Mouse (Mus musculus): ENCODE data around the gene Gm20388.

Gm20388 gene

GRCm38 (mm10) chr8:121731471-121732333 lies 1821.1 kb downstream of the Gm20388 start:
- peak; percentile 38 for DNase-seq (ENCODE audit: low read depth, low spot score)

GRCm38 (mm10) chr8:121732334-121732665 lies 1821.7 kb downstream of the Gm20388 start:
- no peak for DNase-seq (ENCODE audit: low read depth, low spot score)

GRCm38 (mm10) chr8:121734262-121734661 lies 1823.6 kb downstream of the Gm20388 start:
- DNase-seq (ENCODE audit: low read depth, low spot score) = no peak

- DNase-seq (ENCODE audit: low read depth, low spot score) = peak; percentile 87
Measured at GRCm38 (mm10) chr8:121736236-121736635, 1825.6 kb downstream of the Gm20388 start.

- no peak for DNase-seq (ENCODE audit: low read depth, low spot score)
Measured at GRCm38 (mm10) chr8:121740721-121741120, 1830.1 kb downstream of the Gm20388 start.

GRCm38 (mm10) chr8:121749501-121749900 lies 1838.9 kb downstream of the Gm20388 start:
- no peak for DNase-seq (ENCODE audit: low read depth, low spot score)

GRCm38 (mm10) chr8:121750512-121750911 lies 1839.9 kb downstream of the Gm20388 start:
- DNase-seq (ENCODE audit: low read depth, low spot score) = peak; percentile 67

GRCm38 (mm10) chr8:121751407-121751806 lies 1840.8 kb downstream of the Gm20388 start:
- peak; percentile 93 for DNase-seq (ENCODE audit: low read depth, low spot score)

GRCm38 (mm10) chr8:121758470-121758869 lies 1847.8 kb downstream of the Gm20388 start:
- no peak for DNase-seq (ENCODE audit: low read depth, low spot score)

- DNase-seq (ENCODE audit: low read depth, low spot score) = no peak
Measured at GRCm38 (mm10) chr8:121760484-121760883, 1849.8 kb downstream of the Gm20388 start.

GRCm38 (mm10) chr8:121761480-121761879 lies 1850.8 kb downstream of the Gm20388 start:
- DNase-seq (ENCODE audit: low read depth, low spot score) = peak; percentile 74

- no peak for DNase-seq (ENCODE audit: low read depth, low spot score)
Measured at GRCm38 (mm10) chr8:121762999-121763699, 1852.5 kb downstream of the Gm20388 start.

GRCm38 (mm10) chr8:121763700-121764013 lies 1853.0 kb downstream of the Gm20388 start:
- no peak for DNase-seq (ENCODE audit: low read depth, low spot score)

- DNase-seq (ENCODE audit: low read depth, low spot score) = no peak
Measured at GRCm38 (mm10) chr8:121765594-121766138, 1855.0 kb downstream of the Gm20388 start.

GRCm38 (mm10) chr8:121769095-121769494 lies 1858.5 kb downstream of the Gm20388 start:
- no peak for DNase-seq (ENCODE audit: low read depth, low spot score)

- DNase-seq (ENCODE audit: low read depth, low spot score) = no peak
Measured at GRCm38 (mm10) chr8:121769621-121770020, 1859.0 kb downstream of the Gm20388 start.

GRCm38 (mm10) chr8:121770845-121771752 lies 1860.5 kb downstream of the Gm20388 start:
- peak; percentile 63 for DNase-seq (ENCODE audit: low read depth, low spot score)

- DNase-seq (ENCODE audit: low read depth, low spot score) = no peak
Measured at GRCm38 (mm10) chr8:121773876-121774275, 1863.2 kb downstream of the Gm20388 start.

- no peak for DNase-seq (ENCODE audit: low read depth, low spot score)
Measured at GRCm38 (mm10) chr8:121782493-121782892, 1871.9 kb downstream of the Gm20388 start.

- DNase-seq (ENCODE audit: low read depth, low spot score) = no peak
Measured at GRCm38 (mm10) chr8:121786542-121786941, 1875.9 kb downstream of the Gm20388 start.

- no peak for DNase-seq (ENCODE audit: low read depth, low spot score)
Measured at GRCm38 (mm10) chr8:121788786-121789185, 1878.1 kb downstream of the Gm20388 start.

- no peak for DNase-seq (ENCODE audit: low read depth, low spot score)
Measured at GRCm38 (mm10) chr8:121792159-121792558, 1881.5 kb downstream of the Gm20388 start.

Data from ES-CJ7 (cell line).